Mouse (Mus musculus): ENCODE results near the gene Bcl2l13.

GRCm38 (mm10) chr6:120937104-120937617, 101.1 kb downstream of the Bcl2l13 start:
- TF ChIP-seq EP300 (IDR thresholded peaks at IDR 0.05; ENCODE audit: low read depth) (no peak), CTCF (IDR thresholded peaks at IDR 0.05; ENCODE audit: low read depth) (no peak)
